Mouse (Mus musculus) cortical plate, adult 2 months (tissue): Measurements from ENCODE around the gene Cfap97d1.

Source experiments
- CTCF ChIP-seq: fragments of 200-500 bp; IDR thresholded peaks from 2 replicates; pipeline ENCODE4 v1.5.1; 2011; ENCODE audit warnings: mild to moderate bottlenecking, control low read depth, low read length; ENCODE audit not compliant: insufficient read depth; ENCODE audit errors: extremely low read depth
- POLR2A ChIP-seq: fragments of 200-500 bp; IDR thresholded peaks from 2 replicates; pipeline ENCODE4 v1.6.1; 2011; ENCODE audit warnings: mild to moderate bottlenecking, low read length, control low read depth; ENCODE audit not compliant: insufficient read depth; ENCODE audit errors: extremely low read depth

- TF ChIP-seq POLR2A: no peak
- no peak for TF ChIP-seq CTCF
Measured at GRCm38 (mm10) chr11:102040646-102041045, 56.6 kb downstream of the Cfap97d1 start.
